Mouse (Mus musculus): Measurements from ENCODE around the gene Fkbp15.
A peak's percentile ranks its signal among the peaks of the same experiment; 100 is the strongest.

Gene Fkbp15

DNA sequence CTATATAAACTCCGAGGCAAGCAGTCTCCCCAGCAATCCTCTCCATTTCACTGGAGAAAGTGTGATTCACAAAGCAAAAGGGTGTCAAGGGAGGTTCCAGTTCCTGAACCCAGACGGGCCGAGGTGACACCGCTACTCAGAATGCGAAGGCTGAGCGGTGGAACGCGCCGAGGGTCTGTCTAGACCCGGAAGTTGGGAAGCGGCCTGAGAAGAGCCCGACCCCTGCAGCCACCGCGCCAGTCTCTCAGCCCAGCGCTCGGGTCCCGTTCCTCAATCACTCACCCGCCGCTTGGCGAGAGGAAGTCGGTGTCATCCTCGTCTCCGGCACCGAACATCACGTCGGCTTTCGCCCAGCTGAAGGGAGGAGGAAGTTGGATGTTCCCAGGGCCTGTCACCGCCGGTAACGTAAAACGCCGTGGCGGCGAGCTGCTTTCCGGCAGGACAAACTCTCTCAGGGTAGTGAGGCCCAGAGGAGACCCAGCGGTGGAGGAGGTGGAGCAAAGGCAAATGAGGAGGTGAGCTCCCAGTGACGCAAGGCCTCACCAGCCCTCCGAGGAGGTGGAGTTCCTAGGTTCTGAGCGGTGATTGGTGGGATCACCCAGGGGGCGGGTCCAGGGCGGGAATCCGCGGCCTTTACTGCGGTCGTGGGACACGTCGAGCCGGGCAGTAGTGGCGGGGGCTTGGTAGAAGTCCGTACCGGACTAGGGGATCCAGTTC is at the start of gene Fkbp15, which contains the start of gene Slc31a1:
Gene Fkbp15, minus strand, starts transcription at position 461 of the 717 bp plus-strand sequence.
Gene Slc31a1, plus strand, starts transcription at position 640 of the 717 bp plus-strand sequence.
- DNase-seq (ENCODE audit: low spot score) = peak; percentile 98

DNA sequence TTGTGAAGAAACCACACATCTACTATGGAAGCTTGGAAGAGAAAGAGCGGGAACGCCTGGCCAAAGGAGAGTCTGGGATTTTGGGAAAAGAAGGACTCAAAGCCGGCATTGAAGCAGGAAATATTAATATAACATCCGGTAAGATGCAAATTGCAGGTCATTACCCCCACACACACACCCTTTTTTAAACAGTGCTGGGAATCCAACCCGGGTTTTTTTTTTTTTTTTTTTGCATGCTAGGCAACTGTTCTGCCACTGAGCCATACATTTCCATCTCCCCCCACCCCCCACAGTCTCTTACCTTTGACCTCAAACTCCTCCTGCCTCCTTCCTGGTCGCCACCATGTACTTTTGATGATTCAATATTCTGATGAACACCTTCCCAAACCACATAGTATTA is 49.3 kb upstream of the Fkbp15 start:
- no peak for DNase-seq (ENCODE audit: low spot score)

DNA sequence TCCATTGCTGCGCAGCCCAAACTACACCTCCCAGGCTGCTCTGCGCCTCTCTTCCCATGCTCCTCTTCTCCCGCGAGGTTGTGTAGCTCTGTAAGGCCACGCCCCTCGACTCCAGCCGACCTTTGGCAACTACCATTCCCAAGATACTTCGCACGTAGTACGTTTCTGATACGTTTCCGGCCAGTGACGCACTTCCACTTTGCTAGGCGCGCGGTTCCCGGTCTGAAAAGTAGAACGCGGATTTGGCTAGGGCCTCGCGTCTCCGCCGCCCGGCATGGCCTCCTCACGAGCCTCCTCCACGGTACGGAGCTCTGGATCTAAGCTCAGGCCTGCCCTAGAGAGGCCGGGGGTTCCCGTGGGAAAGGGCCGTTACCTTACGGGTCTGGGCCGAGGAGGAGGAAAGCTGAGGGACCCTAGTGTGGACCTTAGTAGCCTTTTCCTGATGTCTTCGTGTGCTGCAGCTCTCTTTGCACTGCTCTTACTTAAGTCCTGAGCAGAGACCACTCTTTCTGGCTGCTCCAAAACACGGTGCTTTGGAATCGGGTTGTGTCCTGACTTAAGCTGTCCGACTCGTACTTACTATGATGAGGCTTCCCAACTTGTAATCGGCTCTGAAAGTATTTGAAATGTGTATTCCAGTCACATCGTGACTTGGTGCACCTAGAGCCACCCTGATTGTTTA is 48.4 kb upstream of the Fkbp15 start, which contains the start of the genes Cdc26 and Prpf4:
Gene Cdc26, minus strand, starts transcription at position 42 of the 682 bp plus-strand sequence.
Gene Prpf4, plus strand, starts transcription at position 197 of the 682 bp plus-strand sequence.
- peak; percentile 99 for DNase-seq (ENCODE audit: low spot score)

DNA sequence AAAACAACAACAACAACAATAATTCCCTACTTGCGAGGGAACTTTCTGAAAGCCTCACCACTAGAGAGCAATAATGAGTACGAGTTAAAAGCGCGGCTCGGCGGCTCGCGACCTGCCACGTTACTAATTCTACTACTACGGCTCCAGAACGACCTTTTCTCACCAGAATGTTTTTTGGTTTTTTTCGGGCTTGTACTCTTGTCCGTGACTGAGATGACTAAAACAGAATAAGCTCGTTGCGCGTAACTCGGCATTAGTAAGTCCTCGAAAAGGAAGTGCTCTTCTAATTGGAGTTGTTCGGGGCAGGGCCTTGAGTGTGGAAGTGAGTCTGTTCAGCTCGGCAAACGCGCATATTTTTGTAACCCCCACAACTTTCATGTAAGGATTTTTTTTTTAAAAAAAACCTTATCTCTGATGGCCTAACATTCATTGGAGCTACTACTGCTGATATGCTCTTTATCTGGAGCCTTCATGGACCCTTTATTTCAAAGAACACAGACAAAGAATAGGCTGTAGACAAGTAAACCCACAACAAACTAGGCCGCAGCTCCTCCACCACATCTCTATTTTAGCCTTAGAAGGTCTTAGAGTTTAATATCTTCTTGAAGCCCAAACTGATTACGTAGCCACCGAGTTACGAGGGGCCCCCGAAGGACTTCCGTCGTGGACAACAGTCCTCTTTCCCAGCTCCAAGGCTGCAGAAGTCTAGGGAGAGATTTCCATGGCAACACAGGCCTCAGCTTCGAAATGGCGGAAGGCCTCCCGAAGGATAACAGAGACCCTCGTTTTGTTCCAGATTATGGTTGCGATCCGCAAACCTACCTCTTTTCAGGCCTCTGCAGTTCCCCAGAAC is 47.6 kb upstream of the Fkbp15 start:
- peak; percentile 72 for DNase-seq (ENCODE audit: low spot score)

DNA sequence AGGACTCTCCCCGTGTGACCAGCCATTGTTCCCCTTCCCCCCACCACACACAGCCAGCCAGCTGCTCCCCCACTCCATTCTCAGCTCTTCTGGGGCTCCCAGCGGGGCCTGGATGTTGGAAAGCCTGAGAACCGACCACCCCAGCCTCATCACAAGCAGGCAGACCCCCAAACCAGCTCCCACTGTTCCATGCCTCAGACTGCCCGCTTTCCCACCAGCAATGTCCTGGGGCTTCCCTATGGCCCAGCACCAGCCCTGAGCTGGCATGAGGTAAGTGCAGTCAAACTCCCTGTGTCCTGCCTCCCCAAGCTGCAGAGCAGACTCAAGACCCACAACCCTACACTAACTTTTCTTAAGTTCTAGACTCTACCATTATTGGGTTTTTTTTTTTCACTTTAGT is 45.8 kb upstream of the Fkbp15 start:
- no peak for DNase-seq (ENCODE audit: low spot score)

DNA sequence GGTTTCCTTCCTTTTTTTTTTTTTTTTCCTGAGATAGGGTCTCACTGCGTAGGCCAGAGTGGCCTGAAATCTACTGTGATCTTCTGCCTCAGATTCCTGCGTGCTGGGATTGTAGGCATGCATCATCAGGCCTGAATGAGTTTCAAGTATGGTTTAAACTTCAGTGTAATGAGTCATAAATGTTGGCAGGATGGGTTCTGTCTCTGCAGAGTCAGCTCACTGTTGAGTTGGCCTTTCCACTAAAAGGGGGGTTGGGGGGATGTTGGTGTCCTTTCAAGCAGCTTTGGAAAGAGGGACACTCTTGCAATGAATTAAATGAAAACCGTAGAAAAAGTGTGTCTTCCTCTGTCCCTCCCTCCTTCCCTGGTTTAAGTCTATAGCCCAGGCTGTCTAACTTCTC is 38.6 kb upstream of the Fkbp15 start:
- DNase-seq (ENCODE audit: low spot score) = peak; percentile 75

DNA sequence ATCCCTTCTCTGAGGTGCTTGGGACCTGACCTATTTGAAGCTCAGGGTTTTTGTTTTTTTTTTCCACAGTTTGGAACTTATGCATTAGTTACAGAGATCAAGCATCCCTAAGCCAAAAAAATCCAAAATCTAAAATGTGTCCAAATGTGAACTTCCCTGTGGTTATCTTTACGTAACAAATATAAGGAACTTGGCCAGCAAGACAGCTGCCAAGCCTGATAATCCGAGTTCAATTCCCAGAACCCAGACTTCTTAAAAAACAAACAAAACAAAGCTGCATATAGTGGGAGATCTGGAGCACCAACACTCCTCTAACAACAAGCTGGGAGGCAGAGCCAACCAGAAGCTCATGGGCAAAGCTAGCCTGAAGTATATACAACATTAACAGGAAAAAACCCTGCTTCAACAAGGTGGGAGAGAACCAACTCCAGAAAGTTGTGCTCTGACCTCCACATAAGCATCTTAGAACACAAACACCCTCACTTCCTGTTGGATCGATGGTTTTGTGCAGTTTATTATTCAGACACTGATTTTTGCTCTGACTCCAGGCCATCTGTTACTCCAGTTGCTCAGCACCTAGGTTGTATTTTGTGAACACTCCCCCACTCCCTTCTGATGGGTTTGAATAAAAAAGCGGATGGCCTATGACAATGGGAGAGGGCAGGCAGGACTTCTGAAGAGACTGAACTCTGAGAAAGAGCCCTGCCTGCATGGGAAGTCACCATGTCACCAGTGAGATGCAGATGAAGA is 37.4 kb upstream of the Fkbp15 start:
- peak; percentile 43 for DNase-seq (ENCODE audit: low spot score)

DNA sequence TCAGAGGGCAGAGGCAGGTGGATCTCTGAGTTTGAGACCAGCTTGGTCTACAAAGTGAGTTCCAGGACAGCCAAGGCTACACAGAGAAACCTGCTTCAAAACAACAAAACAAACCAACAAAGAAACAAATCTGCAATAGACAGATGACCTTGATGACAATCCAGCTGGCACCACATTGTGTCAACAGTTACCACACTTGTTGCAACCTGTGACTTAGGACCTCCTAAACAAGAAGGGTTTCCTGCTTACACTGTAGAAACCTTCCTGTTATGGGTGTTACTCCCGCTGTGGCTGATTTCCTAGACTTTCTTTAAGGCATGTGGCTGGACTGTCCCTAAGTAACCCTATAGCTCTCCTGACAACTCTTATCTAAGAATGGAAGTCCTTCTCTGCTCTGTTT is 35.5 kb upstream of the Fkbp15 start:
- peak; percentile 70 for DNase-seq (ENCODE audit: low spot score)

DNA sequence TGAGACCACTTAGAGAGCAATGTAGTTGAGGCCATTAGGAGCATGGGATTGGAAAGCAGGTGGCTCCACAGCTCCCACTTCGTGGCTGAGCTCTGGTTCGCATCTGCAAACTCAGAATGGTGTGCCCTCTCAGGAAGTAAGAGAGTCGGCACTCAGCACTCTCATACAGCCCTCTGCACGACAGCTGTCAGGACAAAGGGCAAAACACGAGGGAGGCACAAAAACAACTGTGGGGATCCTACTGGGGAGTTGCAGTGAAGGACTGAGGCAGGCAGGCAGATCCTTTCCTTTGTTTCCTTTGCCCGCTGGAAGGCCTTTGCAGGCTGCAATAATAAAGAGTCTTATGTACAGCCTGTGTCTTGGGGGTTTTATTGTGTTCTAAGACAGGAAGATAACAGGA is 33.1 kb upstream of the Fkbp15 start:
- peak; percentile 35 for DNase-seq (ENCODE audit: low spot score)

DNA sequence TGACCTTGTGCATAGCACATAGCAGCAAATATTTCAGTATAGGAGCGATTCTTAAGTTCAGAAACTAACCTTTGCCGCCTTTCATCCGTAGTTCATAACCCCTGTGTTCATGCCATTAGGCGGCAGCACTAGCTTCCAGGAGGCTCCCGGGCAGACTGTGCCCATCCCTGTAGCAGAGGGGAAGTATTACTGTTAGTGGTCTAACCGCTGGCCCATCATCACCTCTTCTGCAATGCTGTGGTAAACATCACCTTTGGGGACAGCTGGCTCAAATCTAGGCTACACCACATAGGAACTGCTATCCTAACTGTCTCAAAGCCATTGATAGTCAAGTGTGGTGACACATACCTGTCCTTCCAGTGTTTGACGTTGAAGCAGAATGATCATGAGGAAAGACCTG is 31.5 kb upstream of the Fkbp15 start:
- no peak for DNase-seq (ENCODE audit: low spot score)

DNA sequence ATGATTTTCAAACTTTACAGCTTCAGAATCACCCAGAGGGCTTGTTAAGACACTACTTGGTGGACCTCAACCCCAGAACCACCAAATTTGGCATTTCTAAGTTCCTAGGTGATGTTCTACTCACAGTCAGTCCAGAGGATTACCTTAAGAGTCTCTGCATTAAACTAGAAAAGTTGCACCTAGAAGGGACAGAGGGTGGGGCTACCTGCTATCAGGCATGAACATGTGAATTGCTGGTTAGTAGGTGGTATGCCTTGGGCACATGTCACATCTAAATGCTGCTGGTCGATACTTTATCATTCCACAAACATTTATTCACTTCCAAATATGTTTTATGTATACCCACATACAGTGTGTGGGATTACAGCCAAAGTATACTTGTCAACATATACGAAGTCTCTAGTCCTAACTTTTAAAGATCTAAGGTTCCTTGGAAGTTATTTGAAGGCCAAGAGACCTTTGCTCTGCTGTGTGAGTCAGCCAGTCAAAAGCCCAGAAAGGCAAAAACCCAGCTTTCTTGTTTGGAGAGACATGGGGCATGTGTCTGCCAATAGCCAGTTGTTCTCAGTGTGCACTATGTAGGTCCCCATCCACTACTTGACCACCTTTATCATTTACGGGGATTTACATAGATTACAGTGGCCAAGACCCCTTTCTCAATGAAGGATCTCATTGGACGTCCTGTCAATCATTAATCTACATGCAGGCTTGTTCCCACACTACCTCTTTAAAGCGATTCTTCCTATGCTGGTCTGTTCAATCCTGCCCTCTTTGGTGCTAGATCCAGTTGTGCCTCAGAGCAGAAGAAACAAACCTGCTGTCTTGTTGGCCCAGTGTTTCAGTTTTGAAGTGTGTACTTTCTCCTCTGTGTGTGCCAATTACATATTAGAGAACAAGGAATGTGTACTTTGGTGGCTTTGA is 29.5 kb upstream of the Fkbp15 start:
- peak; percentile 34 for DNase-seq (ENCODE audit: low spot score)

DNA sequence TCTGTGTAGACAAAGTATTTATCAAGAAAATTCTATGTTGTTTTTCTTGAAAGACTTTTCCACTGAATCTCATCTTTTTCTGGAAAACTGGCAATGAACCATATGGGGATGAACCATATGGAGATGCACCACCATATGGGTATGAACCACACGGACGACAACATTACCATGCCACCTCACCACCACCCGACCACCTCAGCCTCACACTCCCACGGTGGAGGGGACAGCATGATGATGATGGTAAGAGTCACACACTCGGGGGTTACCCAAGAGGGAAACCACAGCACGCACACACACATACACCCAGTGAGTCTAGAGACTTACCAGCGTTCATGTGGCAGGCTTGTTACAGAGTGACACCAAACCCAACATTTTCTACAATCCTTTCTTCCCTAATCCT is 25.1 kb upstream of the Fkbp15 start:
- no peak for DNase-seq (ENCODE audit: low spot score)

DNA sequence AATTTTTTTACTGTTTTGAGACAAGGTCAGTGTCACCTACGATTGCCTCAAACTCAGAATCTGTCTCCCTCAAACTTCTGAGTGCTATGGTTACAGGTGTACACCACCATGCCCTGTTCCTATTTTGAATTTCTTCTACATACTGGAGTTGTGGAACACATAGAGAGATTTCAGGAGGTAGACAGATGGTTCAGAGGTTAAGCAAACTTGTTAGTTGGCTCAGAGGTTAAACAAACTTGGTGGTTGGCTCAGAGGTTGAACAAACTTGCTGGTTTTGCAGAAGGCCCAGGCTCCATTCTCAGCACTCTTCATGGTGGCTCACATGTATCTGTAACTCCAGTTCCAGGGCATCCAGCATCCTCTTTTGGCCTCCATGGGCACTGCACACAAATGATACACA is 23.8 kb upstream of the Fkbp15 start:
- DNase-seq (ENCODE audit: low spot score) = no peak

DNA sequence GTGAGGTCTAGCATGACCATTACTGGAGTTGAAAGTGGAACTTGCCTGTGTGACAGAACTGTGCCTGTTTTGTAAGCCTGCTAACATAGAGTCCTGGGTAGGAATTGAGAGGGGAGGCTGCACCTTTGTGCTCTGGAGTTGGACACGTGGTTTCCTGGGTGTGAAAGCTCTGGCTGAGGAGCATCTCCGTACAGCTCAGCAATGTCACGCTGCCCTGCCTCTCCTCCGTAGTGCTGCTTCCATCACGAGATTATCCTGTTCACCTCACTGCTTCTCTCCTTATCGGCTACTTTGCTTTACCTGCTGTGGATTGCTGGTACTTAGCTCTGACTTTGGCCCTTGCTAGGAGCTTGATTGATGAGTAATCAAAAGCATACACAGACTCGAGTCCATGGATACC is 23.4 kb upstream of the Fkbp15 start:
- no peak for DNase-seq (ENCODE audit: low spot score)

DNA sequence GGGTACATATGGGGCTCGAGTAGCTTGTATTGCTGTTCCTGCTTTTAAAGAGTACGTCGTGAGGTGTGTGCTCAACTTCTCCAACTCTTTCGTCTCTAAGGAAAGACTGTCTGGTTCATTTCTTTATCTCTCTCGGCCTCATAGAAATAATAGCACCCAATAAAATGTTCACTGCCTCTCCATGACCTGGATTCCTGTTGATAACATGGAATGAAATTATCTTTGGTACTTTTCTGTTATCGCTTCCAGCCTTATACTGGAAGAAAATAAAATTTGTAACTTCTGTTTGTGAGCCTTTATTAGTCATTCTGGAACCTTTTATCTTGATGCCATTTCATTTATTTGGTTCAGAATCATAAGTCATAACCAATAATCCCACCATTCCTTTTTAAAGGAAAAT is 22.9 kb upstream of the Fkbp15 start:
- DNase-seq (ENCODE audit: low spot score) = no peak

DNA sequence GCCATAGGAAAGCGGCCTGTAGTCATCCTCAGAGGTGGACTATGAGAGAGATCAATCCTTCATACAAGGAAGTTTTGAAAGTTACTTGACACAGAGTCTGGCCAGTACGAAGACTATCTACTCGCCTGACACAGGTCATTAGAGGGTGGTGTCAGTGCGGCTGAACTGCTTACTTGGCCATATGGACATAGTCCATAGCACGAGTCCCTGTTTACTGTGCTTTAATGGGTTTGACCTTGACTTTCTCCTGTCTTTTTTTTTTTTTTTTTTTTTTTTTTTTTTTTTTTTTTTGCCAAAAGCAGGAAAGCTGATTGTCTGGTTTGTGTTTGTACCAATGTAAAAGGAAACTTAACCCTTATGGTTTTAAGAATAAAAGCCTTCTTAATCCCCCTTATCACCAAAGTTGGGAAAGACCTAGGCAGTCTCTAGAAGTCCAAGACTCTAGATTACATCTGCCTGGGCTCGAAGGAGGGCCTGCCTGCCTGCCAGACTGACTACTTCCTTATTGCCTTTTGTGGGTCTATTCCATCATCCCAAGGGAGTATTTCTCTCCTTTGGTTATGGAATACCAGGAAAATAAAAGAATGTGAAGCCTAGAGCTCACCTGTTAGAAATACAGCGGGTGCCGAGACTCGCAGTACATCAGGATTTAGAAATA is 19.5 kb upstream of the Fkbp15 start:
- no peak for DNase-seq (ENCODE audit: low spot score)

DNA sequence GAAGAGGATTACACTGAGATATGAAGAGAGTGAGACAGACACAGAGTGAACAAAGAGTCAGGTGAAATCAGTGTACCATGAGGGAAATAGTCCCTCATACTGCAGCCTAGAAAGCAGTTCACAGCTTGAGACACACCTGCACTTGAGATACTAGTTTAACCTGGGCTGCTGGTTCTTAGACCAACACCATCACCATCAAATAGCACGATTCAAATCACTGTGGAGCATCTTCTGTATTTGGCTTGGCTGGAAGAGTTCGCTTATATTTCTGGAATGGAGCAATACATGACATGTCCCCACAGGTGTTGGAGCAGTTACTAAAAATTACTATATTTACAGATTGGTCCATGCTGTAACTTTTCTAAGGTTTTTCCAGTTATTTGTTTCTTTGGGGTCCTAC is 15.8 kb upstream of the Fkbp15 start:
- DNase-seq (ENCODE audit: low spot score) = no peak

DNA sequence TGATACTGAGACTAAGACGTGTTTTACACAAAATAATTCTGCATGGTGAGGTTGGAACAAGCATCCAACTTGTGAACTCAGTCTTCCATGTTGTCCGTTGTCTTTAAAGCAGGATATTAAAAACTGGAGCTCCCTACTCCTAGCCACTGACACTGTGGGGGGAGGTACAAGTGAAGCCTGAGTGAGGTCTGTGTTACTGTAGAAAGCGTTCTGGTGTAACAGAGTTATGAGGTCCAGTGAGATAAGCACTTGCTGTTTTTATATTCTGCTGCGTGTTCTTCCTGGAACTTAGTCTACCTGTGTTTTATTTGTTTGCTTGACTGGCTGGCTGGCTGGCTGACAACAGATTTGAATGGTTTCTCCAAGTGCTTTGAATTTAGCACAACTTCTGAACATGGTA is 14.0 kb upstream of the Fkbp15 start:
- no peak for DNase-seq (ENCODE audit: low spot score)

DNA sequence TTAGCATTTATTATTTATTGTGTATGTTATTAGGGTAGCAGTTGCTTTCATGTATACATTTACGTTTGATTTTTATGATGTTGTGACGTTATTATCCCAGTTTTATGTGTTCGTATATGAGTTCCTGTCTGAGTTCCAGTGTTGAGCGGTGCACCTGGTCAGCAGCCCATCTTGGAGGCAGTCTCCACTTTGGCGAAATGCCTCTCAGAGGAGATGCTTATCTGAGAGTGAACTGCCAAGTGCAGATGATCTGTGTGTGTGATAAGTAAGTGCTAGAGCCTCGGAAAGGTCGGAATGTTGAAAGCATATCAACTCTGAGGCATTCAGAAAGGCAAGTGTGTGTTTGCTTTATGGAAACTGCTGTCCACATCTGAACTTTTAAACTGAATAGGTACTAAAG is 13.3 kb upstream of the Fkbp15 start:
- no peak for DNase-seq (ENCODE audit: low spot score)

DNA sequence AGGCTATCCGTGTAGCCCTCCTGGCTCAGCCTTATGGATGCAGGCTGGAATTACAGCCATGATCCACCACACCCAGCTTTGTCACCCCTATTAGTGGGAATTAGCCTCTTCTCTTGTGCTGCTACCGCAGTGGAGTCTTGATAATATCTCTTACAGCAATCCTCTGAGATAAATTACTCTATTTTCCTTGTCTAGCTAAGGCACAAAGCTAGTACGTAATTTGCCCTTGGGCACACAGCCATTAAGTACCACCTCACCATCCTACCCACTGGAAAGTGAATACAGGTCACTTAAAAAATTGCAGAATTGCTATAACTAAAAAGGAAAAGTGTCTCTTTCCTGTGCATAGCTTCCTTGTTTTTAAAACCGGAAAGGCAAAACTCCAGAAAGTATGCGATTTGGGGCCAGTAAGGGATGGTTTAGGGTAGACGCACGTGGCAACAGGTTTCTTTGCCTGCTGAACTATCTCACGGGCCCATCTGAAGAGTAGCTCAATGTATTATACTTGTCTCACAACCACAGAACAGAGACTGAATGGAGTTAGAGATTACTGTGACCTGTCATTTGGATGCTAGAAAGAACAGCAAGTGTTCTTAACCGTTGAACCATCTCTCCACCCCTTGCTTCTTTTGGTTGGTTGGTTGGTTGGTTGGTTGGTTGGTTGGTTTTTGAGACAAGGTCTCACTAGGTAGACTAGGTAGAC is 12.6 kb upstream of the Fkbp15 start:
- DNase-seq (ENCODE audit: low spot score) = no peak
